Mouse (Mus musculus) CH12.LX (cell line): ENCODE results near the gene Smarca4. TPM values are rescaled to one million over a fixed set of nuclear protein-coding genes. Genes with fewer than 3 reads are reported as not detected.

Source experiments
- DNase-seq: peaks from one replicate; pipeline ENCODE4 v3.0.0-alpha.2; 2013; ENCODE audit errors: extremely low read depth
- H3K27ac ChIP-seq: 2 replicates; pipeline ENCODE4 v1.5.1; 2012; ENCODE audit warnings: low read depth, mild to moderate bottlenecking, control low read depth, moderate library complexity; ENCODE audit not compliant: insufficient read depth
- H3K27me3 ChIP-seq: replicated peaks from 2 replicates; pipeline ENCODE3; 2012; ENCODE audit warnings: inconsistent platforms
- H3K36me3 ChIP-seq, 2 experiments: replicated peaks in 1 of 2; 2 replicates each; pipeline versions ENCODE3 to v1.6.1; 2012; ENCODE audit warnings: inconsistent platforms in 1 of 2, low read length in 1 of 2, mild to moderate bottlenecking in 1 of 2, mixed read lengths in 1 of 2, moderate library complexity in 1 of 2; ENCODE audit not compliant: control insufficient read depth in 1 of 2, insufficient read depth in 1 of 2
- H3K4me1 ChIP-seq, 2 experiments: 2 replicates each; pipeline ENCODE4 v1.6.1; 2012; ENCODE audit warnings: inconsistent platforms in 1 of 2, moderate library complexity in 1 of 2; ENCODE audit not compliant: insufficient read depth in 2 of 2, control insufficient read depth in 1 of 2
- H3K4me2 ChIP-seq: 2 replicates; pipeline ENCODE4 v1.6.1; 2012; ENCODE audit warnings: low read depth, mild to moderate bottlenecking, control low read depth; ENCODE audit not compliant: poor library complexity, insufficient read depth, severe bottlenecking
- H3K4me3 ChIP-seq, 3 experiments: fragments of 150-350 bp in 1 of 3; sonication (generic) in 1 of 3; replicated peaks in 1 of 3; 2 replicates each; pipeline versions ENCODE3 to v1.5.1; 2011 to 2012; ENCODE audit warnings: low read depth in 2 of 3, low read length in 2 of 3, mild to moderate bottlenecking in 2 of 3, moderate library complexity in 2 of 3, control low read depth in 1 of 3, improper control_type of control experiment in 1 of 3, inconsistent platforms in 1 of 3, mixed read lengths in 1 of 3; ENCODE audit not compliant: poor library complexity in 1 of 3
- H3K79me2 ChIP-seq: replicated peaks from 2 replicates; pipeline ENCODE4 v1.6.1; 2012; ENCODE audit warnings: mild to moderate bottlenecking, moderate library complexity; ENCODE audit not compliant: control insufficient read depth, poor library complexity, insufficient read depth, severe bottlenecking; ENCODE audit errors: extremely low read depth
- H3K9ac ChIP-seq: 2 replicates; pipeline ENCODE4 v1.6.1; 2012; ENCODE audit warnings: low read depth, mild to moderate bottlenecking, control low read depth, moderate library complexity; ENCODE audit not compliant: insufficient read depth
- H3K9me3 ChIP-seq: replicated peaks from 2 replicates; pipeline ENCODE3; 2012; ENCODE audit warnings: low read length, inconsistent platforms, mixed read lengths
- BHLHE40 ChIP-seq: IDR thresholded peaks from 2 replicates; pipeline ENCODE4 v1.6.1; 2011; ENCODE audit warnings: mild to moderate bottlenecking, low read depth, low read length, improper control_type of control experiment
- CHD2 ChIP-seq: IDR thresholded peaks from 2 replicates; pipeline ENCODE4 v1.6.1; 2011; ENCODE audit warnings: low read length, improper control_type of control experiment
- CTCF ChIP-seq, 2 experiments: IDR thresholded peaks in 1 of 2; conservative IDR thresholded peaks in 1 of 2; 2 replicates each; pipeline ENCODE4 v1.5.1; 2011 to 2012; ENCODE audit warnings: low read depth in 2 of 2, low read length in 2 of 2, improper control_type of control experiment in 1 of 2, inconsistent platforms in 1 of 2, mild to moderate bottlenecking in 1 of 2, moderate library complexity in 1 of 2
- E2F4 ChIP-seq: IDR thresholded peaks from 2 replicates; pipeline ENCODE4 v1.6.1; 2011; ENCODE audit warnings: low read depth, low read length, improper control_type of control experiment; ENCODE audit not compliant: insufficient replicate concordance
- ELF1 ChIP-seq: IDR thresholded peaks from 2 replicates; pipeline ENCODE4 v1.6.1; 2014; ENCODE audit warnings: low read depth, mild to moderate bottlenecking, inconsistent platforms, low read length, improper control_type of control experiment
- EP300 ChIP-seq: IDR thresholded peaks from 2 replicates; pipeline ENCODE4 v1.6.1; 2011; ENCODE audit warnings: low read length, improper control_type of control experiment
- ETS1 ChIP-seq: conservative IDR thresholded peaks from 2 replicates; pipeline ENCODE4 v1.6.1; 2012; ENCODE audit warnings: low read depth, mild to moderate bottlenecking, inconsistent platforms, low read length, improper control_type of control experiment, moderate library complexity
- GABPA ChIP-seq: IDR thresholded peaks from 2 replicates; pipeline ENCODE4 v1.6.1; 2012; ENCODE audit warnings: low read depth, low read length, improper control_type of control experiment, inconsistent platforms; ENCODE audit not compliant: insufficient replicate concordance
- HCFC1 ChIP-seq: IDR thresholded peaks from 2 replicates; pipeline ENCODE4 v1.6.1; 2012; ENCODE audit warnings: low read depth, mild to moderate bottlenecking, inconsistent platforms, low read length, improper control_type of control experiment
- IRF4 ChIP-seq: IDR thresholded peaks from 2 replicates; pipeline ENCODE4 v1.6.1; 2014; ENCODE audit warnings: low read depth, mild to moderate bottlenecking, inconsistent platforms, low read length, improper control_type of control experiment
- JUN ChIP-seq: IDR thresholded peaks from 2 replicates; pipeline ENCODE4 v1.6.1; 2011; ENCODE audit warnings: low read depth, mild to moderate bottlenecking, low read length, improper control_type of control experiment, moderate library complexity; ENCODE audit not compliant: insufficient read depth
- KAT2A ChIP-seq: IDR thresholded peaks from 2 replicates; pipeline ENCODE4 v1.6.1; 2012; ENCODE audit warnings: low read length, improper control_type of control experiment, inconsistent platforms; ENCODE audit not compliant: insufficient replicate concordance
- MAFK ChIP-seq: IDR thresholded peaks from 2 replicates; pipeline ENCODE4 v1.6.1; 2011; ENCODE audit warnings: low read length, improper control_type of control experiment; ENCODE audit not compliant: insufficient replicate concordance
- MAX ChIP-seq: IDR thresholded peaks from 2 replicates; pipeline ENCODE4 v1.6.1; 2011; ENCODE audit warnings: low read length, improper control_type of control experiment
- MAZ ChIP-seq: IDR thresholded peaks from 2 replicates; pipeline ENCODE4 v1.6.1; 2012; ENCODE audit warnings: low read depth, mild to moderate bottlenecking, inconsistent platforms, low read length, improper control_type of control experiment, moderate library complexity
- MEF2A ChIP-seq: IDR thresholded peaks from 2 replicates; pipeline ENCODE4 v1.6.1; 2014; ENCODE audit warnings: low read depth, mild to moderate bottlenecking, inconsistent platforms, low read length, improper control_type of control experiment, borderline replicate concordance
- MXI1 ChIP-seq: IDR thresholded peaks from 2 replicates; pipeline ENCODE4 v1.6.1; 2011; ENCODE audit warnings: mild to moderate bottlenecking, low read depth, low read length, improper control_type of control experiment
- MYC ChIP-seq: IDR thresholded peaks from 2 replicates; pipeline ENCODE4 v1.6.1; 2011; ENCODE audit warnings: low read depth, mild to moderate bottlenecking, improper control_type of control experiment, low read length
- NELFE ChIP-seq: IDR thresholded peaks from 2 replicates; pipeline ENCODE4 v1.6.1; 2011; ENCODE audit warnings: low read depth, low read length, improper control_type of control experiment
- NRF1 ChIP-seq: IDR thresholded peaks from 2 replicates; pipeline ENCODE4 v1.6.1; 2014; ENCODE audit warnings: low read depth, mild to moderate bottlenecking, inconsistent platforms, low read length, improper control_type of control experiment, moderate library complexity
- POLR2A ChIP-seq: IDR thresholded peaks from 2 replicates; pipeline ENCODE4 v1.6.1; 2011; ENCODE audit warnings: low read depth, mild to moderate bottlenecking, improper control_type of control experiment, low read length
- POLR2AphosphoS2 ChIP-seq: IDR thresholded peaks from 2 replicates; pipeline ENCODE4 v1.6.1; 2011; ENCODE audit warnings: low read depth, low read length, improper control_type of control experiment
- RAD21 ChIP-seq: IDR thresholded peaks from 2 replicates; pipeline ENCODE4 v1.6.1; 2011; ENCODE audit warnings: low read depth, mild to moderate bottlenecking, low read length, improper control_type of control experiment, moderate library complexity
- RCOR1 ChIP-seq: conservative IDR thresholded peaks from 2 replicates; pipeline ENCODE4 v1.6.1; 2012; ENCODE audit warnings: low read depth, mild to moderate bottlenecking, inconsistent platforms, low read length, improper control_type of control experiment
- SIN3A ChIP-seq: IDR thresholded peaks from 2 replicates; pipeline ENCODE4 v1.6.1; 2012; ENCODE audit warnings: low read length, improper control_type of control experiment, inconsistent platforms
- SMC3 ChIP-seq: IDR thresholded peaks from 2 replicates; pipeline ENCODE4 v1.6.1; 2011; ENCODE audit warnings: low read depth, low read length, improper control_type of control experiment
- TBP ChIP-seq: conservative IDR thresholded peaks from 2 replicates; pipeline ENCODE4 v1.6.1; 2011; ENCODE audit warnings: low read depth, low read length, improper control_type of control experiment
- TCF12 ChIP-seq: IDR thresholded peaks from 2 replicates; pipeline ENCODE4 v1.6.1; 2014; ENCODE audit warnings: low read depth, mild to moderate bottlenecking, inconsistent platforms, low read length, improper control_type of control experiment
- UBTF ChIP-seq: IDR thresholded peaks from 2 replicates; pipeline ENCODE4 v1.6.1; 2012; ENCODE audit warnings: low read depth, mild to moderate bottlenecking, inconsistent platforms, low read length, improper control_type of control experiment, moderate library complexity
- USF2 ChIP-seq: conservative IDR thresholded peaks from 2 replicates; pipeline ENCODE4 v1.6.1; 2011; ENCODE audit warnings: low read depth, low read length, improper control_type of control experiment
- ZMIZ1 ChIP-seq: IDR thresholded peaks from 2 replicates; pipeline ENCODE4 v1.6.1; 2012; ENCODE audit warnings: low read depth, mild to moderate bottlenecking, inconsistent platforms, low read length, improper control_type of control experiment
- ZNF384 ChIP-seq: IDR thresholded peaks from 2 replicates; pipeline ENCODE4 v1.6.1; 2012; ENCODE audit warnings: low read depth, low read length, improper control_type of control experiment, inconsistent platforms
- dilution Hi-C: fragments of 300-500 bp; cut with MboI; formaldehyde crosslinking; loops from 2 replicates; pipeline ENCODE4 v1.14.3; 2020; ENCODE audit warnings: low sequenced_read_pairs; ENCODE audit not compliant: extremely low pct_unique_long_range_greater_than_20kb, extremely low pct_ligation_motif_present
- in situ Hi-C: fragments of 300-500 bp; cut with MboI; formaldehyde crosslinking; loops from 3 replicates; pipeline ENCODE4 v1.14.3; 2019; ENCODE audit warnings: low sequenced_read_pairs, low pct_ligation_motif_present, low pct_unique_long_range_greater_than_20kb, mixed read lengths
- polyA plus RNA-seq: library from polyadenylated mRNA; unstranded; fragments of >175 nt; gene quantifications from 2 replicates; pipeline ENCODE4 v1.2.1, GENCODE M21; 2012; ENCODE audit warnings: low read depth; ENCODE audit not compliant: insufficient read length
- total RNA-seq, 2 experiments: library from RNA; depleted of rRNA; stranded (reverse); fragments of 300-350 nt in 1 of 2; fragments of >200 nt in 1 of 2; gene quantifications; 2 replicates each; pipeline ENCODE4 v1.2.3; 2012 to 2014

Gene Smarca4
- total and polyA plus RNA-seq, 3 experiments = 33.8 to 86.2 (median 74.3) TPM

DNA sequence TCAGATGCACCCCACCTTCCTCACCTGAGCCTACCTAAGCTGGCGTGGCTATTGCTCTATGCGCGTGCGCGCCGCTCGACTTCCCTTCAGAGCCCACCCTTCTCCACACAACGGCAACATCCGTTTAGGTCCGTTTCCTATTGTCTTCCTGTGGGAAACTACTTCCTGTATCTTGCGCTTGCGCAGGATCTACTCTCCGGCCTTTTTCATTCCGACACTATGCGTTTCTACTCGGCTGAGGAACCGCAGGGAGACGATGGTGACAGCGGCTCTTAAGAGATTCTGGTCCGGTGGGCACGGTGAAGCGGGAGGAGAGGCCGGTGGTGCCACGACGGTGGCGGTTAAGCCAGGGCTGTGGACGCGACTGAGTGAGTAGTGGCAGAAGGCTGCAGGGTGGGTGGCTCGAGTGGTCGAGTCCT, 23.3 kb upstream of the Smarca4 start, which contains the start of the genes Timm29 and Yipf2:
Gene Timm29, plus strand, starts transcription at position 20 of the 419 bp plus-strand sequence.
Gene Yipf2, minus strand, starts transcription at position 126 of the 419 bp plus-strand sequence.
- peak within 1 kb of the TSS; percentile 94 for H3K4me2 ChIP-seq
- peak within 1 kb of the TSS; percentile 89 to 99 (median 97) for H3K4me3 ChIP-seq
- dilution Hi-C loops (no loop called here), in situ Hi-C loops (loop anchor here (5.0 kb wide), 1 partner anchor 45 kb away; the partner anchor contains the start of gene Carm1)
- H3K79me2 ChIP-seq = peaks cover 18% of the 10 kb centered on the region
- peak within 1 kb of the TSS; percentile 87 for H3K27ac ChIP-seq
- no peaks in the 10 kb centered on the region for H3K27me3 ChIP-seq
- peak; percentile 84 for TF ChIP-seq IRF4
- peak; percentile 72; the same call in 1 of the 2 replicates for TF ChIP-seq GABPA
- TF ChIP-seq MAZ = peak; percentile 82
- no peak for TF ChIP-seq E2F4
- no peak for TF ChIP-seq CTCF (conservative IDR thresholded peaks at IDR 0.05 in 1 of 2, IDR thresholded peaks at IDR 0.05 in 1 of 2; ENCODE audit: low read depth in 2 of 2, low read length in 2 of 2)
- peak; percentile 67 for TF ChIP-seq MYC
- TF ChIP-seq UBTF = 0 out of 2 replicates have a peak, but pooled peaks have one; percentile 73
- peak; percentile 86 for TF ChIP-seq MXI1
- peak; percentile 98 for TF ChIP-seq NRF1
- TF ChIP-seq ZNF384 = no peak
- peak; percentile 62; the same call in 1 of the 2 replicates for TF ChIP-seq ZMIZ1
- peak; percentile 41; the same call in 1 of the 2 replicates for TF ChIP-seq BHLHE40
- TF ChIP-seq ELF1 = peak; percentile 87
- TF ChIP-seq EP300 = no peak
- peak; percentile 82; the same call in 1 of the 2 replicates for TF ChIP-seq RCOR1
- peak; percentile 83 for TF ChIP-seq MEF2A
- TF ChIP-seq MAX = peak; percentile 85
- TF ChIP-seq SMC3 = no peak
- no peak for TF ChIP-seq RAD21
- TF ChIP-seq POLR2AphosphoS2 = peak; percentile 96
- no peak for TF ChIP-seq JUN
- TF ChIP-seq CHD2 = peak; percentile 86
- TF ChIP-seq ETS1 = 0 out of 2 replicates have a peak, but pooled peaks have one; percentile 29
- peak; percentile 98 for TF ChIP-seq HCFC1
- TF ChIP-seq KAT2A = peak; percentile 97
- peak; percentile 84 for TF ChIP-seq POLR2A
- no peak for TF ChIP-seq USF2
- peak; percentile 99 for TF ChIP-seq SIN3A
- TF ChIP-seq MAFK = no peak
- peak; percentile 89 for TF ChIP-seq NELFE
- peak; percentile 92 for TF ChIP-seq TCF12
- peak; percentile 90 for TF ChIP-seq TBP
- peak within 1 kb of the TSS; percentile 68 for H3K9ac ChIP-seq
- no peaks in the 10 kb centered on the region for H3K9me3 ChIP-seq
- DNase-seq = peak; percentile 98
- peaks cover 24 to 54% of the 10 kb centered on the region in 2 experiments for H3K36me3 ChIP-seq
- peaks cover 12 to 65% of the 10 kb centered on the region in 2 experiments for H3K4me1 ChIP-seq
